Mouse (Mus musculus): Measurements from ENCODE around the gene Ofd1.
A peak's percentile ranks its signal among the peaks of the same experiment; 100 is the strongest.

The Ofd1 gene

GRCm38 (mm10) chrX:166360455-166360854 is 80.0 kb downstream of the Ofd1 start:
- DNase-seq (ENCODE audit: low read depth in 1 of 2, low spot score in 2 of 2) = no peak

GRCm38 (mm10) chrX:166359927-166360440 is 80.5 kb downstream of the Ofd1 start:
- no peak for DNase-seq (ENCODE audit: low read depth in 1 of 2, low spot score in 2 of 2)

DNA sequence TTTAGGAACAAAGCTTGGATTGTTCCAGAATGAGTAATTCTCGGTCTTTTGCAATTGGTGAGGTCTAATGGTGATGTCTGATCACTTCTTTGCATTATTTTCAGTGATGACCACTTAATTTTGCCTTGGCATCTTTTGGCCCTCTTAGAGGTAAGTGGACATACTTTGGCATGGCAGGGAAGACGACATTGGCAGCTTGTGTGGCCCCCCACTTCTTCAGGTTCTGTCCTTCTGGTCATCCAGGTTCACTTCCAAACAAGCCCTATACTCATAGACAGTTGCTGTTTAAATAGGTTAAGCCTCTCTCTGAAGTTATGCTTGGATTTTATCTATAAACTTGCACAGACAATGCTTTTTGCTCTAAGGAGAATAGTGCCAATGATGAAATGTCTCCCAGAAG is 81.5 kb downstream of the Ofd1 start:
- DNase-seq (ENCODE audit: low read depth in 1 of 2, low spot score in 2 of 2) = no peak

- DNase-seq (ENCODE audit: low read depth in 1 of 2, low spot score in 2 of 2) = no peak
Observed at GRCm38 (mm10) chrX:166356276-166356675, 84.2 kb downstream of the Ofd1 start.

DNA sequence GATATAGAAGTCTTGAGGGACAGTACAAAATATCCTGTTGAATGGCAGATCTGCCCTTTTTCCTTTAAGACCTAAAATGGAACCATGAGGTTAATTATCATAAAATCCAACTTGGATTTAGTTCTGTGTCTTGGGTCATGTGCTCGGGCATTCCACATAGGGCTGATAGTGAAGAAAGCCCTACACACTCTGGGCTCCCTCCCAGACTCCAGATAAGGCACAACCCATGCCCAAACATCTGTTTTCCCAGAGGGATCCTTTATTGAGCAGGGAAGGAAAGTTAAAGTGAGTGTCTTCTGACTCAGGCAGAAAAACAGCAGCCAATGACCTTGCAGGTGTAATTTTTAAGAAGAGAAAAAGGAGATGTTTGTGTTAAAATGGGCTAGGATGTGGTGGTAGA is 85.6 kb downstream of the Ofd1 start:
- DNase-seq (ENCODE audit: low read depth in 1 of 2, low spot score in 2 of 2) = no peak

GRCm38 (mm10) chrX:166353412-166353811 is 87.1 kb downstream of the Ofd1 start:
- no peak for DNase-seq (ENCODE audit: low read depth in 1 of 2, low spot score in 2 of 2)

DNA sequence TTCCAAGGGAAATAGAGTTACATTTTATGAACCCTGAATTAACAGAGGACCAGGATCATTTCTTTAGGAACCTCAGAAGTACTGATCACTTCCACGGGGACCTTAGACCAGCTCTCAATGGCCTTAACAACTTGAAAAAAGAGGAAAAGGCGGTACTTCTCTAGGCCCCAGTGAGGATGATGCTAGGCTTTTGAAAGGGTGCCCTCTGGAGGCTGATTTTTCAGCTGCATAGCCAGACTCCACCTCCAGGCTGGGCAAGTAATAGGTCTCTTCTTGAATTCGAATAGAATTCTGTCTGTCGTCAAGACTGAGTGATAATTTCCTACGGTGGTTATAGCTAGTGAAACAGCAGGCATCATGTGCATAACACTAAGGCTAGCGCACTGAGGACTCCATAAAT is 88.7 kb downstream of the Ofd1 start:
- peak in 1 of 2 experiments; percentile 19 for DNase-seq (ENCODE audit: low read depth in 1 of 2, low spot score in 2 of 2)

GRCm38 (mm10) chrX:166348634-166349033 is 91.9 kb downstream of the Ofd1 start:
- DNase-seq (ENCODE audit: low read depth in 1 of 2, low spot score in 2 of 2) = no peak

DNA sequence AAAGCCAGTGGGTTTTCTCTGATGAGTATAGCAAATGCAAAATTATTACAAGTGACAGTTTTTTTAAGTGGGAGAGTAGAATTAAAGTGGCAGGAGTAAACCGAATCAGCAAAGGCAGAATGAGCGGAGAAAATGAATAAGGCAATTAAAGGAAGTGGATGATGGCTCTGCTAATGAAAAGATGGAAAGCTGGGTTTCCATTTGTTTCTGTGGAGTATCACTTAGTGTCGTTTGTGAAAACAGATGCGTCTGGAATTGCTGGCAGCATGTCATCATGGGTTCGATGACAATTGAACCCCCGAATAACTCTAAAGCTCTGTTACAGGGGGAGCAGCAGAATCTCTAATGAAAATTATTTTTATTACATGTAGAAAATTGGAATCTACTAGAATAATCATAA is 92.4 kb downstream of the Ofd1 start:
- DNase-seq (ENCODE audit: low read depth in 1 of 2, low spot score in 2 of 2) = no peak

DNA sequence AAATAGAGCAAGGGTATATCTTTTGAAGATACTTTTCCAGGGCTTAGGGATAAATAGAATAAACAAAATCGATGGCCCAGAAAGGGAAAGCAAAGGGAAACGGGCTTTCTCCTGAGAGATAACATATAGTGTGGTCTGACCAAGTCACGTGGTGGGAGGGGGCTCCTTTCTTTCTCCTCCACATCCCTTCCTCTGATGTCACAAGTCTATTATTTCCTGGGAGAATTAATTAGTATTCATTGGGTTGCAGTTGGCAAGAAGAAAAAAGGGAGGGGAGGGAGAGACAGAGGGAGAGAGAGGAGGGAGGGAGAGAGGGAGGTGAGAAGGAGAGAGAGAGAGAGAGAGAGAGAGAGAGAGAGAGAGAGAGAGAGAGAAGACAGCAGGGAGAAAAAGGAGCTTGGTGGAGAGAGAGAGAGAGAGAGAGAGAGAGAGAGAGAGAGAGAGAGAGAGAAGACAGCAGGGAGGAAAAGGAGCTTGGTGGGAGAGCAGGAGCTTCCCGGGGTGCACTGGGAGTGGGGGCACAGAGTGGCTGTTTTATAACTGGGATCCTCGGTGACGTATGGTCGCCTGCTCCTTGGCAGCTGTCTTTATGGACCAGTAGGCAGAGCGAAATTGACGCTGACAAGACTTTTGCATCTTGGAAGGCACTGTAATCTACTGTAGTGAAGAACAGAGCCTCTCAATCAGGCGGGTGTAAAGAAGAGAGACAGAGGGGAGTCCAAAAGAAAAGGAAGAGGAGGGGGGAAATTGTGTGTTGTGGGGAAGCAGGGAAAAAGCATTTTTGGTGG is 96.1 kb downstream of the Ofd1 start:
- DNase-seq (ENCODE audit: low read depth in 1 of 2, low spot score in 2 of 2) = no peak

GRCm38 (mm10) chrX:166341795-166342194 is 98.7 kb downstream of the Ofd1 start:
- no peak for DNase-seq (ENCODE audit: low read depth in 1 of 2, low spot score in 2 of 2)
